Mouse (Mus musculus) MEL (cell line): ENCODE results near the gene 4931429L15Rik. TPM values are rescaled to one million over a fixed set of nuclear protein-coding genes. Genes with fewer than 3 reads are reported as not detected.

Source experiments
- DNase-seq: peaks from one replicate; pipeline ENCODE4 v3.0.0; 2011; ENCODE audit warnings: low read depth, low spot score
- H3K27ac ChIP-seq: 2 replicates; pipeline ENCODE4 v1.5.1; 2012; ENCODE audit warnings: low read depth, mild to moderate bottlenecking, control low read depth, low read length, moderate library complexity; ENCODE audit not compliant: control insufficient read depth
- H3K27me3 ChIP-seq, 2 experiments: fragments of 150-350 bp in 1 of 2; sonication (generic) in 1 of 2; 2 replicates each; pipeline ENCODE4 v1.6.1; 2012; ENCODE audit warnings: low read length in 2 of 2, mild to moderate bottlenecking in 2 of 2, improper control_type of control experiment in 1 of 2, moderate library complexity in 1 of 2; ENCODE audit not compliant: insufficient read depth in 2 of 2, control insufficient read depth in 1 of 2
- H3K36me3 ChIP-seq, 2 experiments: 2 replicates each; pipeline ENCODE4 v1.6.1; 2012 to 2014; ENCODE audit warnings: low read length in 2 of 2, improper control_type of control experiment in 1 of 2, inconsistent platforms in 1 of 2, mild to moderate bottlenecking in 1 of 2; ENCODE audit not compliant: insufficient read depth in 2 of 2, control insufficient read depth in 1 of 2
- H3K4me1 ChIP-seq, 2 experiments: fragments of 150-350 bp in 1 of 2; sonication (generic) in 1 of 2; 2 replicates each; pipeline ENCODE4 v1.6.1; 2012; ENCODE audit warnings: low read length in 2 of 2, improper control_type of control experiment in 1 of 2, mild to moderate bottlenecking in 1 of 2; ENCODE audit not compliant: insufficient read depth in 2 of 2, control insufficient read depth in 1 of 2
- H3K4me3 ChIP-seq, 2 experiments: fragments of 150-350 bp in 1 of 2; sonication (generic) in 1 of 2; 2 replicates each; pipeline ENCODE4 v1.5.1; 2012; ENCODE audit warnings: low read depth in 2 of 2, low read length in 2 of 2, mild to moderate bottlenecking in 2 of 2, moderate library complexity in 2 of 2, control low read depth in 1 of 2, improper control_type of control experiment in 1 of 2; ENCODE audit not compliant: control insufficient read depth in 1 of 2, insufficient read depth in 1 of 2
- H3K79me2 ChIP-seq: 2 replicates; pipeline ENCODE4 v1.6.1; 2012; ENCODE audit warnings: mild to moderate bottlenecking, low read length, moderate library complexity; ENCODE audit not compliant: control insufficient read depth, poor library complexity, insufficient read depth
- H3K9ac ChIP-seq: 2 replicates; pipeline ENCODE4 v1.6.1; 2012; ENCODE audit warnings: low read depth, mild to moderate bottlenecking, control low read depth, low read length, moderate library complexity; ENCODE audit not compliant: control insufficient read depth, poor library complexity, severe bottlenecking
- H3K9me3 ChIP-seq: fragments of 150-350 bp; sonication (generic); replicated peaks from 2 replicates; pipeline ENCODE4 v1.6.1; 2012; ENCODE audit warnings: mild to moderate bottlenecking, low read length, improper control_type of control experiment, moderate library complexity; ENCODE audit not compliant: insufficient read depth
- CHD2 ChIP-seq: IDR thresholded peaks from 2 replicates; pipeline ENCODE4 v1.6.1; 2011; ENCODE audit warnings: low read length, improper control_type of control experiment
- E2F4 ChIP-seq: IDR thresholded peaks from 2 replicates; pipeline ENCODE4 v1.6.1; 2011; ENCODE audit warnings: low read depth, low read length, improper control_type of control experiment, borderline replicate concordance
- ETS1 ChIP-seq: IDR thresholded peaks from 2 replicates; pipeline ENCODE4 v1.6.1; 2012; ENCODE audit warnings: low read depth, mild to moderate bottlenecking, inconsistent platforms, low read length, improper control_type of control experiment, moderate library complexity
- GABPA ChIP-seq: IDR thresholded peaks from 2 replicates; pipeline ENCODE4 v1.6.1; 2012; ENCODE audit warnings: low read depth, mild to moderate bottlenecking, inconsistent platforms, low read length, improper control_type of control experiment, moderate library complexity
- HCFC1 ChIP-seq: IDR thresholded peaks from 2 replicates; pipeline ENCODE4 v1.6.1; 2012; ENCODE audit warnings: low read depth, mild to moderate bottlenecking, inconsistent platforms, low read length, improper control_type of control experiment, moderate library complexity
- JUND ChIP-seq: IDR thresholded peaks from 2 replicates; pipeline ENCODE4 v1.6.1; 2011; ENCODE audit warnings: low read depth, mild to moderate bottlenecking, improper control_type of control experiment, low read length
- MAX ChIP-seq: IDR thresholded peaks from 2 replicates; pipeline ENCODE4 v1.6.1; 2011; ENCODE audit warnings: low read length, improper control_type of control experiment
- MAZ ChIP-seq: IDR thresholded peaks from 2 replicates; pipeline ENCODE4 v1.6.1; 2012; ENCODE audit warnings: low read depth, mild to moderate bottlenecking, inconsistent platforms, low read length, improper control_type of control experiment
- MYC ChIP-seq: IDR thresholded peaks from 2 replicates; pipeline ENCODE4 v1.6.1; 2011; ENCODE audit warnings: low read depth, mild to moderate bottlenecking, low read length, improper control_type of control experiment, moderate library complexity
- NELFE ChIP-seq: IDR thresholded peaks from 2 replicates; pipeline ENCODE4 v1.6.1; 2011; ENCODE audit warnings: low read depth, low read length, improper control_type of control experiment
- RCOR1 ChIP-seq: IDR thresholded peaks from 2 replicates; pipeline ENCODE4 v1.6.1; 2012; ENCODE audit warnings: low read depth, mild to moderate bottlenecking, inconsistent platforms, low read length, improper control_type of control experiment
- SIN3A ChIP-seq: IDR thresholded peaks from 2 replicates; pipeline ENCODE4 v1.6.1; 2012; ENCODE audit warnings: low read length, improper control_type of control experiment, inconsistent platforms
- SMC3 ChIP-seq: IDR thresholded peaks from 2 replicates; pipeline ENCODE4 v1.6.1; 2011; ENCODE audit warnings: low read depth, low read length, improper control_type of control experiment
- TAL1 ChIP-seq: IDR thresholded peaks from 2 replicates; pipeline ENCODE4 v1.6.1; 2012; ENCODE audit warnings: mild to moderate bottlenecking, inconsistent platforms, low read length, moderate library complexity, mixed read lengths
- TBP ChIP-seq: IDR thresholded peaks from 2 replicates; pipeline ENCODE4 v1.8.0; 2011; ENCODE audit warnings: low read depth, low read length, improper control_type of control experiment
- USF1 ChIP-seq: IDR thresholded peaks from 2 replicates; pipeline ENCODE4 v1.6.1; 2014; ENCODE audit warnings: low read depth, mild to moderate bottlenecking, inconsistent platforms, low read length, improper control_type of control experiment, moderate library complexity
- ZKSCAN1 ChIP-seq: IDR thresholded peaks from 2 replicates; pipeline ENCODE4 v1.6.1; 2012; ENCODE audit warnings: low read depth, mild to moderate bottlenecking, inconsistent platforms, low read length, improper control_type of control experiment, moderate library complexity
- ZNF384 ChIP-seq: IDR thresholded peaks from 2 replicates; pipeline ENCODE4 v1.6.1; 2012; ENCODE audit warnings: low read depth, mild to moderate bottlenecking, inconsistent platforms, low read length, improper control_type of control experiment
- polyA plus RNA-seq, 2 experiments: library from polyadenylated mRNA; stranded (reverse) in 1 of 2; unstranded in 1 of 2; fragments of >175 nt in 1 of 2; fragments of >200 nt in 1 of 2; gene quantifications; 2 replicates each; pipeline versions ENCODE4 v1.2.1 to v1.2.4; 2012; ENCODE audit warnings: low replicate concordance in 2 of 2, low read depth in 1 of 2; ENCODE audit not compliant: insufficient read length in 2 of 2, insufficient read depth in 1 of 2, missing spikeins in 1 of 2
- total RNA-seq: library from RNA; depleted of rRNA; stranded (reverse); fragments of 300-350 nt; gene quantifications from 2 replicates; pipeline ENCODE4 v1.2.3, GENCODE M21; 2012

Gene 4931429L15Rik
- total and polyA plus RNA-seq, 3 experiments: not detected

- DNase-seq: no peak
- no peaks in the 10 kb centered on the region for H3K27me3 ChIP-seq
- H3K9me3 ChIP-seq: no peaks in the 10 kb centered on the region
- no peak within 1 kb of the TSS for H3K4me3 ChIP-seq
- peaks cover 5% of the 10 kb centered on the region for H3K79me2 ChIP-seq
- peaks cover 0 to 7% of the 10 kb centered on the region in 2 experiments; a peak in 2 of 4 replicates for H3K36me3 ChIP-seq
- no peak within 1 kb of the TSS for H3K27ac ChIP-seq
- H3K9ac ChIP-seq: no peak within 1 kb of the TSS
- TF ChIP-seq MAZ (no peak), E2F4 (no peak), SIN3A (no peak), SMC3 (no peak), HCFC1 (no peak), ZKSCAN1 (no peak), CHD2 (no peak), NELFE (no peak), GABPA (no peak), ETS1 (no peak), MAX (no peak), TBP (no peak), RCOR1 (no peak), MYC (no peak), TAL1 (no peak), JUND (no peak), ZNF384 (no peak)
- TF ChIP-seq, all 39 proteins: peak for 0
- H3K4me1 ChIP-seq: peaks cover 0 to 6% of the 10 kb centered on the region in 2 experiments; a peak in 2 of 4 replicates
These were observed 51.4 kb downstream of the 4931429L15Rik start, which contains the start of gene Apoa5 for GRCm38 (mm10) chr9:46268343-46268873. Gene Apoa5, plus strand, starts transcription at chr9:46268633.

DNA sequence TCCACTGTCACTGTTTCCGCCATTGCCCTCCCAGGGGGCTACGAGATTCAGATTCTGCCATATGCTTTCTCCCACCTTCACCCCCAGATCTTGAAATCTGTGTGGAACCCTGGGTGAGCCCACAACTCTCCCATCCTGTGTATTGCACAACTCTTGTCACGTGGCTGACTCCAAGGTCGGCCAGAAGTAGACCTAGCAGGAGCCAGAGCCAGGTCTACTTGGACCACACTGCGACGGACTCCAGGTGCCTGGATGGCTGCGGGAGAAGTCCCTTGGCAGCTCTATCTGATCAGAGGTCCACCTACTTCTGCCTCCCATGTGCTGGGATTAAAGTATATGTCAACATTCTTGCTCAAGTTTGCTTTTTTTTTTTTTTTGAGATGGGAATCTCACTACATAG lies 58.7 kb downstream of the 4931429L15Rik start:
- Histone ChIP-seq H3K4me1 (no peaks in the 10 kb centered on the region), H3K9me3 (no peaks in the 10 kb centered on the region), H3K27ac (no peak overlapping the region), H3K79me2 (no peaks in the 10 kb centered on the region), H3K9ac (no peak overlapping the region), H3K36me3 (no peaks in the 10 kb centered on the region), H3K4me3 (no peak overlapping the region), H3K27me3 (peaks cover 0 to 5% of the 10 kb centered on the region in 2 experiments; a peak in 2 of 4 replicates)
- no peak for TF ChIP-seq USF1
- no peak for DNase-seq
